Mouse (Mus musculus) myocyte (in vitro differentiated cells): ENCODE measurements around the gene Ppp2r5e. TPM values are rescaled to one million over a fixed set of nuclear protein-coding genes. Genes with fewer than 3 reads are reported as not detected.

ENCODE experiments used
- H3K27me3 ChIP-seq: one replicate; pipeline ENCODE4 v1.6.1; 2011; ENCODE audit not compliant: control insufficient read depth, insufficient read depth, insufficient read length
- H3K36me3 ChIP-seq: one replicate; pipeline ENCODE4 v1.6.1; 2011; ENCODE audit not compliant: control insufficient read depth, insufficient read depth
- H3K4me2 ChIP-seq: one replicate; pipeline ENCODE4 v1.6.1; 2011; ENCODE audit warnings: low read depth, control low read depth
- H3K4me3 ChIP-seq: one replicate; pipeline ENCODE4 v1.5.1; 2011; ENCODE audit warnings: mild to moderate bottlenecking, control low read depth, moderate library complexity
- H3K79me2 ChIP-seq: one replicate; pipeline ENCODE4 v1.6.1; 2011; ENCODE audit not compliant: control insufficient read depth, insufficient read depth
- H3ac ChIP-seq: one replicate; pipeline ENCODE4 v1.6.1; 2011; ENCODE audit not compliant: control insufficient read depth, insufficient read length
- CEBPB ChIP-seq: IDR thresholded peaks from 2 replicates; pipeline ENCODE4 v1.6.1; 2011; ENCODE audit warnings: mild to moderate bottlenecking, moderate library complexity; ENCODE audit not compliant: poor library complexity, insufficient read depth, severe bottlenecking
- E2F4 ChIP-seq: IDR thresholded peaks from one replicate; pipeline ENCODE4 v1.6.1; 2011; ENCODE audit warnings: mild to moderate bottlenecking, control low read depth, moderate library complexity; ENCODE audit not compliant: insufficient read depth
- MAX ChIP-seq: IDR thresholded peaks from one replicate; pipeline ENCODE4 v1.6.1; 2011; ENCODE audit warnings: low read depth, mild to moderate bottlenecking, control low read depth
- MYOD1 ChIP-seq, 3 experiments: IDR thresholded peaks; one replicate each; pipeline ENCODE4 v1.6.1; 2011; ENCODE audit warnings: control low read depth in 2 of 3, low read depth in 2 of 3, mild to moderate bottlenecking in 2 of 3, moderate library complexity in 1 of 3; ENCODE audit not compliant: insufficient read length in 2 of 3, control insufficient read depth in 1 of 3
- MYOG ChIP-seq, 3 experiments: IDR thresholded peaks; one replicate each; pipeline ENCODE4 v1.6.1; 2011; ENCODE audit warnings: control low read depth in 2 of 3, low read depth in 2 of 3, mild to moderate bottlenecking in 2 of 3; ENCODE audit not compliant: insufficient read length in 2 of 3, control insufficient read depth in 1 of 3, insufficient read depth in 1 of 3
- POLR2A ChIP-seq: IDR thresholded peaks from one replicate; pipeline ENCODE4 v1.6.1; 2011; ENCODE audit warnings: low read depth, mild to moderate bottlenecking, control low read depth, moderate library complexity; ENCODE audit not compliant: insufficient read length
- POLR2AphosphoS2 ChIP-seq: IDR thresholded peaks from one replicate; pipeline ENCODE4 v1.6.1; 2011; ENCODE audit warnings: low read depth, control low read depth; ENCODE audit not compliant: insufficient read length
- REST ChIP-seq: IDR thresholded peaks from one replicate; pipeline ENCODE4 v1.6.1; 2011; ENCODE audit warnings: mild to moderate bottlenecking, control low read depth, moderate library complexity; ENCODE audit not compliant: insufficient read depth, insufficient read length
- SRF ChIP-seq: IDR thresholded peaks from one replicate; pipeline ENCODE4 v1.6.1; 2011; ENCODE audit warnings: low read depth; ENCODE audit not compliant: control insufficient read depth, insufficient read length
- TCF12 ChIP-seq: IDR thresholded peaks from one replicate; pipeline ENCODE4 v1.6.1; 2011; ENCODE audit warnings: mild to moderate bottlenecking, control low read depth; ENCODE audit not compliant: poor library complexity, insufficient read depth, severe bottlenecking
- TCF3 ChIP-seq: IDR thresholded peaks from one replicate; pipeline ENCODE4 v1.6.1; 2011; ENCODE audit warnings: low read depth, control low read depth; ENCODE audit not compliant: insufficient read length
- USF1 ChIP-seq: IDR thresholded peaks from one replicate; pipeline ENCODE4 v1.6.1; 2011; ENCODE audit warnings: low read depth, mild to moderate bottlenecking, control low read depth, moderate library complexity
- polyA plus RNA-seq: library from polyadenylated mRNA; unstranded; fragments of >200 nt; fragmentation: generic; extraction: Trizol; gene quantifications from one replicate; pipeline ENCODE4 v1.2.1, GENCODE M21; 2012; ENCODE audit warnings: missing spikeins

Ppp2r5e gene
- polyA plus RNA-seq, 1 experiment = 15.4 TPM

DNA sequence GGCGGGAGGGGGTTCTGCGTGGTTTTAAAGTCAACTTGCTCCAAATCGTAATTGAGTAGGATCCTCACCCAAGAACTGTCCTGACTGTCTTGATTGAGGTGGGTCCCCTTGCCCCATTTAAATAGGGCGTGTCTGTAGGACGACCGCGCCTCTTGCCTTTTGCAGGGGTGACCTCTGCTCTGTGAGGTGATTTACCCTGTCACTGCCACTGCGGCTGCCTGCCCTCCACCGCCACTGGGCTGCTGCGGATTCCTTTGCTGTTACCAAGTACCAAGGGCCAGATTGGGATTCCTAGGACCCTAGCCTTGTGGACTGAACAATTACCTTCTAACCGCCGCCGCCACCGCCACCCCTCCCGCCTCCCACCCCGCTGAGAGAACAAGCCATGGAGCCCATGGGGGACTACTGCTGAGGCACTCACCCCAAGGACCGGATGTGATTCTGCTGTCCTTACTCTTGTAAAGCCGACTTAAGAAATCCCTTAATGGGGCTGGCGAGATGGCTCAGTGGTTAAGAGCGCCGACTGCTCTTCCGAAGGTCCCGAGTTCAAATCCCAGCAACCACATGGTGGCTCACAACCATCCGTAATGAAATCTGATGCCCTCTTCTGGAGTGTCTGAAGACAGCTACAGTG is 20.2 kb upstream of the Ppp2r5e start:
- no peaks in the 10 kb centered on the region for H3K36me3 ChIP-seq
- H3K27me3 ChIP-seq = no peaks in the 10 kb centered on the region
- H3ac ChIP-seq = no peak overlapping the region
- TF ChIP-seq USF1 (no peak), MAX (no peak), POLR2AphosphoS2 (no peak), REST (no peak), MYOG (IDR thresholded peaks at IDR 0.05; ENCODE audit: control insufficient read depth in 1 of 3, insufficient read depth in 1 of 3, insufficient read length in 2 of 3, low read depth in 2 of 3) (no peak), TCF3 (no peak), SRF (no peak), POLR2A (no peak), E2F4 (no peak), TCF12 (no peak), MYOD1 (IDR thresholded peaks at IDR 0.05; ENCODE audit: control insufficient read depth in 1 of 3, insufficient read length in 2 of 3, low read depth in 2 of 3) (no peak), CEBPB (no peak)
- no peak overlapping the region for H3K4me2 ChIP-seq
- H3K79me2 ChIP-seq = no peaks in the 10 kb centered on the region
- no peak overlapping the region for H3K4me3 ChIP-seq

DNA sequence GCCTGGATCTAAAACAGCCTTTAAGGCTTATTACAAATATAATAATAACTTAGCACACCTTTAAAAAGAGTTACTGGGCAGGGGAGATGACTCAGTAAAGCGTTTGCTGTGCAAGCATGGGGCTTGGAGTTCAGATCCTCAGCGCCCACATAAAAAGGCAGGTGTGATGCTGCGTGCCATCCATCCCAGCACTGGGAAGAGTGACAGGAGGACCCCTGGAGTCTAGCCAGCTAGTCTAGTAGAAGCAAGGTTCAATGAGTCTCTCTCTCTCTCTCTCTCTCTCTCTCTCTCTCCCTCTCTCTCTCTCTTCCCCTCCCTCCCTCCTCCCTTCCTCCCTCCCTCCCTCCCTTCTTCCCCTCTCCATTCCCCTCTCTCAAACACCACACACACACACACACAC is 19.5 kb upstream of the Ppp2r5e start:
- H3K27me3 ChIP-seq = no peaks in the 10 kb centered on the region
- no peak for TF ChIP-seq MYOD1 (IDR thresholded peaks at IDR 0.05; ENCODE audit: control insufficient read depth in 1 of 3, insufficient read length in 2 of 3, low read depth in 2 of 3)
- TF ChIP-seq POLR2AphosphoS2 = no peak
- no peak for TF ChIP-seq MAX
- no peak for TF ChIP-seq SRF
- no peak for TF ChIP-seq TCF12
- no peak for TF ChIP-seq CEBPB
- TF ChIP-seq USF1 = no peak
- TF ChIP-seq REST = no peak
- TF ChIP-seq MYOG (IDR thresholded peaks at IDR 0.05; ENCODE audit: control insufficient read depth in 1 of 3, insufficient read depth in 1 of 3, insufficient read length in 2 of 3, low read depth in 2 of 3) = no peak
- no peak for TF ChIP-seq E2F4
- TF ChIP-seq TCF3 = no peak
- TF ChIP-seq POLR2A = no peak
- no peaks in the 10 kb centered on the region for H3K36me3 ChIP-seq
- no peak overlapping the region for H3K4me3 ChIP-seq
- H3K79me2 ChIP-seq = no peaks in the 10 kb centered on the region
- H3ac ChIP-seq = no peak overlapping the region
- no peak overlapping the region for H3K4me2 ChIP-seq

DNA sequence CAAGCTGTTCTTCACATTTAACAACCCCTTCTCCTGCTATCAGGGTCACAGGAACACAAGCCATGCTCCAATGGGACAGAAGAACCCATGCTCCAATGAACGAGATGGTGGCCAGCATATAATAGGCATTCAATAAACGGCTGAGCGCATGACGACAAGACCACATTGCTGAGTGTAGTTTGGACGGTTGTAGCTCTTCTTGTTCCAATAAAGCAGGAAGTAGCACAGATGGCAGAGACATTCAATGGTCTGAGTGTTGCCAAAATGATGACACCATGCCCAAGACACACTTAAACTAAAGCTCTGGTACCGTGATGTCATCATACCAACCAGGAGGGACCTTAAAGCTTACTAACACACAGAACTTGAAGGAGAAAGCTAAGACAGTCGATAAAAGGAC is 16.7 kb upstream of the Ppp2r5e start:
- Histone ChIP-seq H3K79me2 (no peaks in the 10 kb centered on the region), H3K4me3 (no peak overlapping the region), H3ac (no peak overlapping the region), H3K4me2 (no peak overlapping the region), H3K27me3 (no peaks in the 10 kb centered on the region), H3K36me3 (no peaks in the 10 kb centered on the region)
- TF ChIP-seq REST (no peak), CEBPB (no peak), MYOG (IDR thresholded peaks at IDR 0.05; ENCODE audit: control insufficient read depth in 1 of 3, insufficient read depth in 1 of 3, insufficient read length in 2 of 3, low read depth in 2 of 3) (no peak), MAX (no peak), E2F4 (no peak), SRF (no peak), POLR2A (no peak), USF1 (no peak), TCF3 (no peak), POLR2AphosphoS2 (no peak), TCF12 (no peak), MYOD1 (IDR thresholded peaks at IDR 0.05; ENCODE audit: control insufficient read depth in 1 of 3, insufficient read length in 2 of 3, low read depth in 2 of 3) (no peak)

DNA sequence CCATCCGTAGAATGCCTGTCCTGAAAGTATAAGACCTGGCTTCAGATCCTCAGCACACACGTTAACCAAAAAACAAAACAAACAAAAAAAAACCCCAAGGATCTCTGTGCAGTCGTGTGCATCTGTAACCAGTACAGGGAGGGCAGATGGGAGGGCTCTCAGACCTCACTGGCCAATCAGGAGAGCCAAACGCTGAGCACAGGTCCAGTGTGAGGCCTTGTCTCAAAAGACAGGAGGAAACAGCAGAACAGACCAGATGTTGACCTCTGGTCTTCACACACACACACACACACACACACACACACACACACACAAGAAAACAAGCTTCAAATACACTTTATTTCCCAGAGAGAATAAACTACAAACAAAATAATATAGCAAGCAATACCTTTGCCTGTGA is 3.4 kb upstream of the Ppp2r5e start:
- Histone ChIP-seq H3ac (no peak overlapping the region), H3K27me3 (no peaks in the 10 kb centered on the region), H3K4me2 (no peak overlapping the region), H3K79me2 (peaks cover 8% of the 10 kb centered on the region), H3K36me3 (no peaks in the 10 kb centered on the region), H3K4me3 (no peak overlapping the region)
- TF ChIP-seq POLR2AphosphoS2 (no peak), CEBPB (no peak)

DNA sequence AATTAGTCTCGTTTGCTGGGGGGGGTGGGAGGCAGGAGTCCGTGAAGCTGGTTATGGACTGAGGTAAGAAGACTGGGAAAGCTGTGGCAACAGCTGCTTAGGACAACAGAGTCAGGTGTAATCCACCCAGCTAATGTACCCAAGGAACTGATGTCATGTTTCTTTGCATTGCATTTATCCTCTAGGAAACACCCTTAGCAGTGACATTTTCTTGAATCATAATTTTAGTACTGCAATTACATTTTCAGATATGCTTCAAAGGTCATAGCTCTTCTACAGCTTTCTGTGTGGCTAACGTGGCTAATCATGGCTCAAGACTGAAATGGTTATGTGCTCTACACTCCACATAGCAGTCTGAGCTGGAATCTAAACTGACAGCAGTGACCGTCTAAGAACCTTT is 2.9 kb upstream of the Ppp2r5e start:
- H3K27me3 ChIP-seq = no peaks in the 10 kb centered on the region
- TF ChIP-seq TCF12 (no peak), POLR2A (no peak), MYOD1 (IDR thresholded peaks at IDR 0.05; ENCODE audit: control insufficient read depth in 1 of 3, insufficient read length in 2 of 3, low read depth in 2 of 3) (no peak), POLR2AphosphoS2 (no peak)
- peaks cover 13% of the 10 kb centered on the region for H3K79me2 ChIP-seq
- H3ac ChIP-seq = no peak overlapping the region
- no peak overlapping the region for H3K4me2 ChIP-seq
- H3K36me3 ChIP-seq = no peaks in the 10 kb centered on the region
- no peak overlapping the region for H3K4me3 ChIP-seq
